Mouse (Mus musculus): ENCODE data around the gene Scn4b.

Gene Scn4b

GRCm38 (mm10) chr9:45196125-45196830 lies 58.1 kb downstream of the Scn4b start:
- DNase-seq, result no peak

GRCm38 (mm10) chr9:45197549-45197948 lies 59.4 kb downstream of the Scn4b start:
- DNase-seq, result no peak

GRCm38 (mm10) chr9:45201319-45201947 lies 63.2 kb downstream of the Scn4b start:
- no peak for DNase-seq

GRCm38 (mm10) chr9:45202021-45202798 lies 64.0 kb downstream of the Scn4b start:
- no peak for DNase-seq

Data from cerebellum, adult 9-10 months (tissue).